Mouse (Mus musculus) liver, embryonic 13.5 days (tissue): ENCODE results near the gene Bcl9l. TPM values are rescaled to one million over a fixed set of nuclear protein-coding genes. Genes with fewer than 3 reads are reported as not detected.

Experiments used
- ATAC-seq: fragments of 200-750 bp; cut with Nextera tagmentation; 2 replicates; pipeline ENCODE4 v1.8.0; 2017; ENCODE audit warnings: low read depth, mild to moderate bottlenecking, moderate number of reproducible peaks, moderate library complexity
- DNase-seq: peaks from one replicate; pipeline ENCODE4 v3.0.0; 2022
- H3K27ac ChIP-seq: fragments of 300-500 bp; sonication (generic); 2 replicates; pipeline ENCODE4 v1.5.1; 2015; ENCODE audit warnings: moderate library complexity, mild to moderate bottlenecking, inconsistent platforms
- H3K27me3 ChIP-seq: fragments of 300-500 bp; sonication (generic); 2 replicates; pipeline ENCODE4 v1.6.1; 2015; ENCODE audit warnings: mild to moderate bottlenecking, inconsistent platforms
- H3K36me3 ChIP-seq: fragments of 300-500 bp; sonication (generic); 2 replicates; pipeline ENCODE4 v1.6.1; 2015; ENCODE audit warnings: mild to moderate bottlenecking, inconsistent platforms
- H3K4me1 ChIP-seq: fragments of 300-500 bp; sonication (generic); replicated peaks from 2 replicates; pipeline ENCODE4 v1.6.1; 2015; ENCODE audit warnings: inconsistent platforms
- H3K4me2 ChIP-seq: fragments of 300-500 bp; sonication (generic); 2 replicates; pipeline ENCODE4 v1.6.1; 2015; ENCODE audit warnings: inconsistent platforms, mild to moderate bottlenecking, moderate library complexity
- H3K4me3 ChIP-seq: fragments of 300-500 bp; sonication (generic); replicated peaks from 2 replicates; pipeline ENCODE4 v1.5.1; 2015; ENCODE audit warnings: mild to moderate bottlenecking, inconsistent platforms
- H3K9ac ChIP-seq: fragments of 300-500 bp; sonication (generic); 2 replicates; pipeline ENCODE4 v1.6.1; 2015; ENCODE audit warnings: mild to moderate bottlenecking, inconsistent platforms
- H3K9me3 ChIP-seq: fragments of 300-500 bp; sonication (generic); replicated peaks from 2 replicates; pipeline ENCODE4 v1.6.1; 2016; ENCODE audit warnings: inconsistent platforms
- WGBS: fragments of 180-500 bp; shearing (Covaris S2); methylation state at CpG from one replicate; pipeline ENCODE4 v1.1.7; 2015; ENCODE audit not compliant: insufficient replicate concordance; 5-methylcytosine and 5-hydroxymethylcytosine counted together
- polyA plus RNA-seq: library from polyadenylated mRNA; unstranded; fragments of >200 nt; fragmentation: Nextera tagmentation; extraction: Ambion mirVana; gene quantifications from 2 replicates; pipeline ENCODE4 v1.2.1, GENCODE M21; 2015

The Bcl9l gene
- polyA plus RNA-seq, 1 experiment from 2014 or later, result 1.5 TPM

GRCm38 (mm10) chr9:44499356-44500162 is 16.9 kb downstream of the Bcl9l start:
- no peak for DNase-seq
- peak overlapping the region; percentile 67 for H3K4me2 ChIP-seq
- 36% methylated on average over 19 of the region's 20 CpGs for WGBS
- no peak for ATAC-seq
- H3K9ac ChIP-seq, result peak overlapping the region; percentile 2; the same call in 1 of the 2 replicates
- no peaks in the 10 kb centered on the region for H3K9me3 ChIP-seq
- H3K4me3 ChIP-seq, result peak overlapping the region; percentile 44
- H3K27ac ChIP-seq, result peak overlapping the region; percentile 53
- H3K4me1 ChIP-seq, result peaks cover 67% of the 10 kb centered on the region
- H3K27me3 ChIP-seq, result peaks cover 38% of the 10 kb centered on the region
- no peaks in the 10 kb centered on the region for H3K36me3 ChIP-seq

GRCm38 (mm10) chr9:44500163-44500533 is 17.5 kb downstream of the Bcl9l start:
- Histone ChIP-seq H3K4me3 (no peak overlapping the region), H3K9ac (0 out of 2 replicates have a peak overlapping the region, but pooled peaks have one; percentile 2), H3K27me3 (peaks cover 38% of the 10 kb centered on the region), H3K4me1 (peaks cover 61% of the 10 kb centered on the region), H3K36me3 (peaks cover 2% of the 10 kb centered on the region; the same call in 1 of the 2 replicates), H3K9me3 (no peaks in the 10 kb centered on the region), H3K4me2 (no peak overlapping the region), H3K27ac (no peak overlapping the region)
- 57% methylated on average over 5 of the region's 5 CpGs for WGBS
- no peak for DNase-seq
- ATAC-seq, result no peak

- Histone ChIP-seq H3K9me3 (no peaks in the 10 kb centered on the region), H3K36me3 (peaks cover 8% of the 10 kb centered on the region), H3K4me3 (no peak overlapping the region), H3K4me1 (peaks cover 60% of the 10 kb centered on the region), H3K27me3 (peaks cover 38% of the 10 kb centered on the region), H3K9ac (no peak overlapping the region), H3K27ac (no peak overlapping the region), H3K4me2 (no peak overlapping the region)
- ATAC-seq (no peak), DNase-seq (no peak)
- WGBS, result 65% methylated on average over 8 of the region's 8 CpGs
These were observed 18.1 kb downstream of the Bcl9l start for GRCm38 (mm10) chr9:44500638-44501175.

- no peak for DNase-seq
- H3K4me1 ChIP-seq, result peaks cover 63% of the 10 kb centered on the region
- H3K9ac ChIP-seq, result no peak overlapping the region
- WGBS, result 72% methylated on average over 10 of the region's 10 CpGs
- no peaks in the 10 kb centered on the region for H3K9me3 ChIP-seq
- H3K4me3 ChIP-seq, result no peak overlapping the region
- no peak for ATAC-seq
- peaks cover 38% of the 10 kb centered on the region for H3K27me3 ChIP-seq
- H3K4me2 ChIP-seq, result no peak overlapping the region
- H3K36me3 ChIP-seq, result peaks cover 14% of the 10 kb centered on the region
- no peak overlapping the region for H3K27ac ChIP-seq
These were observed 18.7 kb downstream of the Bcl9l start for GRCm38 (mm10) chr9:44501206-44501879.

- ATAC-seq, result no peak
- Histone ChIP-seq H3K4me1 (peaks cover 56% of the 10 kb centered on the region), H3K27ac (no peak overlapping the region), H3K4me2 (no peak overlapping the region), H3K4me3 (no peak overlapping the region), H3K9me3 (no peaks in the 10 kb centered on the region), H3K36me3 (peaks cover 21% of the 10 kb centered on the region), H3K27me3 (peaks cover 33% of the 10 kb centered on the region), H3K9ac (no peak overlapping the region)
- WGBS, result 1% methylated on average over 4 of the region's 4 CpGs
- peak; percentile 59 for DNase-seq
These were observed 19.4 kb downstream of the Bcl9l start for GRCm38 (mm10) chr9:44502006-44502405.

- H3K4me1 ChIP-seq, result peaks cover 39% of the 10 kb centered on the region
- H3K27me3 ChIP-seq, result peaks cover 3% of the 10 kb centered on the region; the same call in 1 of the 2 replicates
- ATAC-seq, result no peak
- no peak overlapping the region for H3K9ac ChIP-seq
- no peak for DNase-seq
- no peak overlapping the region for H3K4me2 ChIP-seq
- no peak overlapping the region for H3K4me3 ChIP-seq
- WGBS, result 66% methylated on average over 20 of the region's 20 CpGs
- no peaks in the 10 kb centered on the region for H3K9me3 ChIP-seq
- H3K36me3 ChIP-seq, result peaks cover 35% of the 10 kb centered on the region
- H3K27ac ChIP-seq, result no peak overlapping the region
These were observed 22.5 kb downstream of the Bcl9l start for GRCm38 (mm10) chr9:44504893-44505823.

GRCm38 (mm10) chr9:44505824-44506467 is 23.3 kb downstream of the Bcl9l start:
- ATAC-seq (no peak), DNase-seq (no peak)
- 46% methylated on average over 23 of the region's 23 CpGs for WGBS
- Histone ChIP-seq H3K4me3 (0 out of 2 replicates have a peak overlapping the region, but pooled peaks have one; percentile 2), H3K4me1 (peaks cover 40% of the 10 kb centered on the region), H3K4me2 (0 out of 2 replicates have a peak overlapping the region, but pooled peaks have one; percentile 29), H3K9ac (no peak overlapping the region), H3K36me3 (peaks cover 35% of the 10 kb centered on the region), H3K27ac (no peak overlapping the region), H3K27me3 (0 out of 2 replicates have a peak, but pooled peaks cover 3% of the 10 kb centered on the region), H3K9me3 (no peaks in the 10 kb centered on the region)

- WGBS, result 85% methylated on average over 13 of the region's 13 CpGs
- Histone ChIP-seq H3K9ac (no peak overlapping the region), H3K27me3 (0 out of 2 replicates have a peak, but pooled peaks cover 3% of the 10 kb centered on the region), H3K27ac (no peak overlapping the region), H3K4me1 (peaks cover 39% of the 10 kb centered on the region), H3K36me3 (peaks cover 35% of the 10 kb centered on the region), H3K4me3 (no peak overlapping the region), H3K9me3 (no peaks in the 10 kb centered on the region), H3K4me2 (no peak overlapping the region)
- no peak for DNase-seq
- no peak for ATAC-seq
These were observed 23.9 kb downstream of the Bcl9l start for GRCm38 (mm10) chr9:44506566-44506965.

- H3K27ac ChIP-seq, result no peak overlapping the region
- no peaks in the 10 kb centered on the region for H3K9me3 ChIP-seq
- DNase-seq (no peak), ATAC-seq (no peak)
- 75% methylated on average over 6 of the region's 6 CpGs for WGBS
- no peak overlapping the region for H3K4me3 ChIP-seq
- H3K4me1 ChIP-seq, result peaks cover 41% of the 10 kb centered on the region
- H3K4me2 ChIP-seq, result no peak overlapping the region
- 0 out of 2 replicates have a peak, but pooled peaks cover 3% of the 10 kb centered on the region for H3K27me3 ChIP-seq
- H3K36me3 ChIP-seq, result peaks cover 35% of the 10 kb centered on the region
- no peak overlapping the region for H3K9ac ChIP-seq
These were observed 24.7 kb downstream of the Bcl9l start for GRCm38 (mm10) chr9:44507345-44507744.

GRCm38 (mm10) chr9:44508124-44508619 is 25.5 kb downstream of the Bcl9l start:
- H3K36me3 ChIP-seq, result peaks cover 35% of the 10 kb centered on the region
- H3K27me3 ChIP-seq, result 0 out of 2 replicates have a peak, but pooled peaks cover 3% of the 10 kb centered on the region
- 74% methylated on average over 18 of the region's 18 CpGs for WGBS
- no peak for ATAC-seq
- peaks cover 43% of the 10 kb centered on the region for H3K4me1 ChIP-seq
- no peak overlapping the region for H3K4me3 ChIP-seq
- no peaks in the 10 kb centered on the region for H3K9me3 ChIP-seq
- DNase-seq, result no peak
- H3K9ac ChIP-seq, result no peak overlapping the region
- no peak overlapping the region for H3K27ac ChIP-seq
- no peak overlapping the region for H3K4me2 ChIP-seq
